Mouse (Mus musculus) myocyte (in vitro differentiated cells): ENCODE measurements around the gene Specc1l.

Source experiments
- CEBPB ChIP-seq: IDR thresholded peaks from 2 replicates; pipeline ENCODE4 v1.6.1; 2011; ENCODE audit warnings: mild to moderate bottlenecking, moderate library complexity; ENCODE audit not compliant: poor library complexity, insufficient read depth, severe bottlenecking
- E2F4 ChIP-seq: IDR thresholded peaks from one replicate; pipeline ENCODE4 v1.6.1; 2011; ENCODE audit warnings: mild to moderate bottlenecking, control low read depth, moderate library complexity; ENCODE audit not compliant: insufficient read depth
- POLR2A ChIP-seq: IDR thresholded peaks from one replicate; pipeline ENCODE4 v1.6.1; 2011; ENCODE audit warnings: low read depth, mild to moderate bottlenecking, control low read depth, moderate library complexity; ENCODE audit not compliant: insufficient read length
- POLR2AphosphoS2 ChIP-seq: IDR thresholded peaks from one replicate; pipeline ENCODE4 v1.6.1; 2011; ENCODE audit warnings: low read depth, control low read depth; ENCODE audit not compliant: insufficient read length
- REST ChIP-seq: IDR thresholded peaks from one replicate; pipeline ENCODE4 v1.6.1; 2011; ENCODE audit warnings: mild to moderate bottlenecking, control low read depth, moderate library complexity; ENCODE audit not compliant: insufficient read depth, insufficient read length
- TCF12 ChIP-seq: IDR thresholded peaks from one replicate; pipeline ENCODE4 v1.6.1; 2011; ENCODE audit warnings: mild to moderate bottlenecking, control low read depth; ENCODE audit not compliant: poor library complexity, insufficient read depth, severe bottlenecking

DNA sequence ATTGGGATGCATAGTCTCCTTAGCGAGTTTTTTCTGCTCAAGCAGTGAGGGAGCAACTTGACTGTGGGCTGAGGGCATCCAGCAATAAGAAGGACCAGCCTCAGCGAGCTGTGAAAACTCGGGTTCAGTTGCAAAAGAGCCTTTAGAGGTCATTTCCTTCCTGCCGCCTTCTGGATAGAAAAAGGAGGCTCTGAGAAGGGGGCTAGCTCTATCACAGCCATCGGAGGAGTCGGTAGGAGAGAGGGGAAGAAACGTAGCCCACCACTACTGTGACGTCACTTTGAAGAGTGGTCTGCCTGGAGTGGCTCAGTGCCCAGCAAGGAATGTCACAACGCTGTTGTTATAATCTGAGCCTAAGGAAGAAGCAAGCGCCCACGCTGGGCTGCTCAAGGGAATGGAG, 115.2 kb downstream of the Specc1l start:
- TF ChIP-seq POLR2A (no peak), E2F4 (no peak), POLR2AphosphoS2 (no peak), REST (no peak), CEBPB (no peak), TCF12 (no peak)
